Mouse (Mus musculus) hindbrain, embryonic 11.5 days (tissue): Measurements from ENCODE around the gene Rabgap1l. TPM values are rescaled to one million over a fixed set of nuclear protein-coding genes. Genes with fewer than 3 reads are reported as not detected.

Experiments used
- ATAC-seq: fragments of 200-750 bp; cut with Nextera tagmentation; 2 replicates; pipeline ENCODE4 v1.8.0; 2017; ENCODE audit warnings: mild to moderate bottlenecking, moderate TSS enrichment, moderate library complexity; ENCODE audit not compliant: low FRiP score
- DNase-seq: peaks from one replicate; pipeline ENCODE4 v3.0.0-alpha.2; 2015; ENCODE audit warnings: low spot score
- H3K27ac ChIP-seq: fragments of 300-500 bp; sonication (generic); 2 replicates; pipeline ENCODE4 v1.5.1; 2014; ENCODE audit warnings: mild to moderate bottlenecking, low read depth, low read length
- H3K27me3 ChIP-seq: fragments of 300-500 bp; sonication (generic); 2 replicates; pipeline ENCODE4 v1.6.1; 2014; ENCODE audit warnings: mild to moderate bottlenecking, low read length, moderate library complexity, mixed read lengths; ENCODE audit not compliant: control insufficient read depth, insufficient read depth
- H3K36me3 ChIP-seq: fragments of 300-500 bp; sonication (generic); 2 replicates; pipeline ENCODE4 v1.6.1; 2014; ENCODE audit warnings: mild to moderate bottlenecking, low read length, moderate library complexity, mixed read lengths; ENCODE audit not compliant: control insufficient read depth, insufficient read depth
- H3K4me1 ChIP-seq: fragments of 300-500 bp; sonication (generic); replicated peaks from 2 replicates; pipeline ENCODE4 v1.6.1; 2014; ENCODE audit warnings: low read length, mixed read lengths; ENCODE audit not compliant: control insufficient read depth, insufficient read depth
- H3K4me2 ChIP-seq: fragments of 300-500 bp; sonication (generic); replicated peaks from 2 replicates; pipeline ENCODE4 v1.6.1; 2014; ENCODE audit warnings: mild to moderate bottlenecking, low read depth, low read length
- H3K4me3 ChIP-seq: fragments of 300-500 bp; sonication (generic); 2 replicates; pipeline ENCODE4 v1.5.1; 2014; ENCODE audit warnings: low read depth, low read length
- H3K9ac ChIP-seq: fragments of 300-500 bp; sonication (generic); 2 replicates; pipeline ENCODE4 v1.6.1; 2014; ENCODE audit warnings: low read depth, low read length
- H3K9me3 ChIP-seq: fragments of 300-500 bp; sonication (generic); 2 replicates; pipeline ENCODE4 v1.6.1; 2016; ENCODE audit warnings: low read length; ENCODE audit not compliant: control insufficient read depth
- WGBS: fragments of 180-500 bp; shearing (Covaris S2); extraction: QIAGEN DNeasy Blood & Tissue Kit; methylation state at CpG from one replicate; pipeline ENCODE4 v1.1.7; 2014; 5-methylcytosine and 5-hydroxymethylcytosine counted together
- polyA plus RNA-seq: library from polyadenylated mRNA; unstranded; fragments of >200 nt; fragmentation: Nextera tagmentation; extraction: Ambion mirVana; gene quantifications from 2 replicates; pipeline ENCODE4 v1.2.1, GENCODE M21; 2014

Rabgap1l gene
- polyA plus RNA-seq, 1 experiment from 2014 or later = 20.0 TPM

DNA sequence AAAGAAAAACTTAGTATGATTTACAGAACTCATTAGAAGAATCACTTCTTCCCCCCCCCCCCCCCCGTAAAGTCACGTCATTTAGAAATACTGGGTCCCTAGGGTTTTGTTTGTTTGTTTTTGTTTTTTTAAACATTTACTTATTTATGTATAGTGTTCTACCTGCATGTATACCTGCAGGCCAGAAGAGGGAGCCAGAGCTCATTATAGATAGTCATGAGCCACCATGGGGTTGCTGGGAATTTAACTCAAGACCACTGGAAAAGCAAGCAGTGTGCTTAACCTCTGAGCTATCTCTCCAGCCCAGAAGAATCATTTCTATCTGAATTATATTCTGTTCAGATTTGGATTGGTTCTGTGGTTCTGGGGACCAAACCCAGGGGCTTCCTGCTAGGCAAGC is 539.9 kb downstream of the Rabgap1l start:
- Histone ChIP-seq H3K4me3 (no peak overlapping the region), H3K9ac (no peak overlapping the region), H3K27ac (no peak overlapping the region), H3K27me3 (no peaks in the 10 kb centered on the region), H3K9me3 (no peaks in the 10 kb centered on the region), H3K4me2 (no peak overlapping the region), H3K4me1 (no peaks in the 10 kb centered on the region), H3K36me3 (no peaks in the 10 kb centered on the region)
- WGBS = 79% methylated on average over 2 of the region's 2 CpGs
- DNase-seq (no peak), ATAC-seq (no peak)

DNA sequence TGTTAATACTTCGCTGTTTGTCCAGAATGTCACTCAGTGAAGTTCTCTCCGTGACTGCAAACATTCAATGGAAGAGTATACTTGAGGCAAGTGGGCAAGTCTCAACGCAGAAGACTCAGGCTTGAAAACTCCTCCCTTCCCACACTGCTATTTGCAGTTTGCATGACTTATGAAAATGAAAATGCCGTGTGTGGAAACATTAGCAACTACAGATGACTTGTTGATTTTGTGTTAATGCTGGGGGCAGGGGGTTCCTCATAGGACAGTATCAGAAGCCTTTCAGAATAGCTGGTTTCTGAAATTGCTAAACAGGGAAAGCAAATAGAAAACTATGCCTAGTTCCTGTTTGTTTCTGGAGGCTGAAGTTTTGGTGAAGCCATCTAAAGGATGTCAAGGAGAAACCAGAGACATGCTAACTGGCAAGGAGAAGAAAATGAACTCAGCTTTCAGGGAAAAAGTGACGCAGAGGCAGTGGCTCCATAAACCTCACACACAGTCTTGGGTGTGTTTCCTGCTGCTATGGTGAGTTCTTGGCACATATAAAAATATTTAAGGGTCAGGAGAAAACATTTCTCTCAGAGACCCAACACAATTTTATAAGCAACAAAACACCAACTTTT is 541.5 kb downstream of the Rabgap1l start:
- Histone ChIP-seq H3K9ac (no peak overlapping the region), H3K36me3 (no peaks in the 10 kb centered on the region), H3K27ac (no peak overlapping the region), H3K4me2 (no peak overlapping the region), H3K4me1 (no peaks in the 10 kb centered on the region), H3K9me3 (no peaks in the 10 kb centered on the region), H3K27me3 (no peaks in the 10 kb centered on the region), H3K4me3 (no peak overlapping the region)
- ATAC-seq = no peak
- no peak for DNase-seq
- 74% methylated on average over 5 of the region's 5 CpGs for WGBS

DNA sequence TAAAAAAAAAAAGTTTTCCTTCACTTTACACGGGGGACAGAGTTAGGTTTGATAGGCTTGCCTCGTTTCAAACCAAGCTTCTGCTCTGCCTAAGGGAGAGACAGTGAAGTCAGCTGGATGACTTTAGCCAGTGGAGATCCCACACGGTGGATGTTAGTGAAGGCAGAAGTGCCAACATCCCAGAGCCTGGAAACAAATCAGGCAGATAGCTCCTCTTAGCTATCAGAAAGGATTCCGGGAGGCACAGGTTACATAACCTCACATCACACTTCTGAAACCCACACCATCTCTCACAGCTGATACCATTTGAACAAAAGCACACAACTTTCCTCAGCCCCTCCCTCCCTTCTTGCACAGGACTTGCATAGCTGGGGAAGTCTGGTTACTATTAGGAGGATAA is 542.2 kb downstream of the Rabgap1l start:
- ATAC-seq = no peak
- DNase-seq = no peak
- Histone ChIP-seq H3K9ac (no peak overlapping the region), H3K4me1 (no peaks in the 10 kb centered on the region), H3K27me3 (no peaks in the 10 kb centered on the region), H3K9me3 (no peaks in the 10 kb centered on the region), H3K4me2 (no peak overlapping the region), H3K36me3 (no peaks in the 10 kb centered on the region), H3K27ac (no peak overlapping the region), H3K4me3 (no peak overlapping the region)
- 65% methylated on average over 4 of the region's 4 CpGs for WGBS

DNA sequence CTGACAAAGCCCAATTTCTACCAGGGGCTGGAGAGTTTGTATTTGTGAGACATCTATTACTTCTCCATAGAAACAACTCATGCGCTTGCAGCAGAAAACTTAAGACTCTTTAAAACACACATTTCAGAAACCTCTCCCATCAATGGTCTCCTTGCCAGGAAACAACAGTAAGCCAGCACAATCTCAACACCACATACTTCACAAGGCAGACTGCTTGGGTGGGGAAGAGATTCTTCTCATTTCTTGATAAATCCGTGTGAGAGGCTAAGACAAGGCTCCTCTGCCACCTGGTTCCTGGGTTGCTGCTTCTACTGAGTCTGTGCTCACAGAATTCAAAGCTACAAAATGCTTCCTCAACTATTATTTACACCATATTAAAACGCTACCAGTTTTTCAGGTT is 543.2 kb downstream of the Rabgap1l start:
- no peaks in the 10 kb centered on the region for H3K36me3 ChIP-seq
- H3K9ac ChIP-seq = no peak overlapping the region
- no peaks in the 10 kb centered on the region for H3K4me1 ChIP-seq
- no peak for ATAC-seq
- no peak overlapping the region for H3K4me3 ChIP-seq
- WGBS = 80% methylated on average over 3 of the region's 3 CpGs
- no peaks in the 10 kb centered on the region for H3K9me3 ChIP-seq
- H3K27me3 ChIP-seq = no peaks in the 10 kb centered on the region
- DNase-seq = no peak
- H3K4me2 ChIP-seq = no peak overlapping the region
- no peak overlapping the region for H3K27ac ChIP-seq

GRCm38 (mm10) chr1:160247473-160247872 is 545.5 kb downstream of the Rabgap1l start:
- DNase-seq (no peak), ATAC-seq (no peak)
- Histone ChIP-seq H3K9me3 (no peaks in the 10 kb centered on the region), H3K4me3 (no peak overlapping the region), H3K27ac (no peak overlapping the region), H3K9ac (no peak overlapping the region), H3K27me3 (no peaks in the 10 kb centered on the region), H3K4me2 (no peak overlapping the region), H3K4me1 (no peaks in the 10 kb centered on the region), H3K36me3 (no peaks in the 10 kb centered on the region)
- 81% methylated on average over 9 of the region's 9 CpGs for WGBS

GRCm38 (mm10) chr1:160246844-160247243 is 546.2 kb downstream of the Rabgap1l start:
- H3K36me3 ChIP-seq = no peaks in the 10 kb centered on the region
- H3K9ac ChIP-seq = no peak overlapping the region
- DNase-seq = no peak
- H3K9me3 ChIP-seq = no peaks in the 10 kb centered on the region
- ATAC-seq = no peak
- H3K27ac ChIP-seq = no peak overlapping the region
- H3K4me2 ChIP-seq = no peak overlapping the region
- no peaks in the 10 kb centered on the region for H3K27me3 ChIP-seq
- WGBS = 84% methylated on average over 4 of the region's 4 CpGs
- H3K4me3 ChIP-seq = no peak overlapping the region
- H3K4me1 ChIP-seq = no peaks in the 10 kb centered on the region

- WGBS = 75% methylated on average over 2 of the region's 2 CpGs
- no peak for DNase-seq
- ATAC-seq = no peak
- Histone ChIP-seq H3K9ac (no peak overlapping the region), H3K27ac (no peak overlapping the region), H3K4me3 (no peak overlapping the region), H3K27me3 (no peaks in the 10 kb centered on the region), H3K4me1 (no peaks in the 10 kb centered on the region), H3K4me2 (no peak overlapping the region), H3K36me3 (no peaks in the 10 kb centered on the region), H3K9me3 (no peaks in the 10 kb centered on the region)
Measured at GRCm38 (mm10) chr1:160245954-160246353, 547.1 kb downstream of the Rabgap1l start.

DNA sequence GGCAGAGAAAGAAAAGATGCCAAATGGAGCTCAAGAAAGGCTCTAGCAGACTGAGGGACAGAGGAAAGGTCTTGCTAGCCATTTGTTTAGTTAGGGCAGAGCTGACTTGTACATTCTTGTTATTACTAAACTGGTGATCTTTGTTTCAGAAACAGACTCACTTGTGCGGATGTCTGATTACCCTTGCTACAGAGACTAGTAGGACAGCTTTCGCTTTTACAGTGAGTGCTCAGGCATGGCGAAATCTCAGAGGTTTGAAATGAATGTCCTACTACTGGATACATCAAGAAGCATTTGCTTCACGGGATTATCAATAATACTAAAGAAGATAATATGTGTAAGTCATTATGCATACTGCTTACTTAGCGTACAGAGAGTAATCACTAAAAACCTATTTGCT is 548.3 kb downstream of the Rabgap1l start:
- DNase-seq = no peak
- no peak for ATAC-seq
- WGBS = 94% methylated on average over 5 of the region's 5 CpGs

GRCm38 (mm10) chr1:160240091-160240490 is 552.9 kb downstream of the Rabgap1l start:
- H3K9ac ChIP-seq = no peak overlapping the region
- no peaks in the 10 kb centered on the region for H3K9me3 ChIP-seq
- no peak for DNase-seq
- H3K4me1 ChIP-seq = no peaks in the 10 kb centered on the region
- H3K4me2 ChIP-seq = no peak overlapping the region
- no peaks in the 10 kb centered on the region for H3K27me3 ChIP-seq
- H3K27ac ChIP-seq = no peak overlapping the region
- no peak overlapping the region for H3K4me3 ChIP-seq
- 86% methylated on average over 2 of the region's 2 CpGs for WGBS
- no peak for ATAC-seq
- H3K36me3 ChIP-seq = no peaks in the 10 kb centered on the region

More for the DNA sequence above, 548.3 kb downstream of the Rabgap1l start:
- H3K9me3 ChIP-seq = no peaks in the 10 kb centered on the region
- no peak overlapping the region for H3K4me2 ChIP-seq
- no peak overlapping the region for H3K9ac ChIP-seq
- H3K27ac ChIP-seq = no peak overlapping the region
- no peak overlapping the region for H3K4me3 ChIP-seq
- H3K4me1 ChIP-seq = no peaks in the 10 kb centered on the region
- H3K36me3 ChIP-seq = no peaks in the 10 kb centered on the region
- H3K27me3 ChIP-seq = no peaks in the 10 kb centered on the region
